Mouse (Mus musculus): ENCODE measurements around the gene Vav3.

DNA sequence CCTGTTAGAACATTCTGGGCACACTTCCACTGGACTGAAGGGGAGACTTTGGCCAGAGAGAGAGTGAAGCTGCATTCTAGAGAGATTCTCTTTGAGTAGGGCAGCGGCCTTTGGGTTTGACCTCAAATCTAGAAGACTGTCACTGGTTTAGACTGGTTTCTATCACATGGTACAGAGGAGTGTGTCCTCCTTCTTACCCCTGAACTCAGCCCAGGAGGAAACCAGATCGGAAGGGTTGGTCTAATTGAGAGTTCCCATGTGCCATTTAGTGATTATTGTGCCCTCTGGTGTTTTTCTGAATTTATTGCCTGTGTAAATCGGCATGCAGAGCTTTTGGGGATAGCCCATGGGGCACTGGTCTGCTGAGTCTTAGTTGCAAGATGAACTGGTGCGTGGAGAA lies 126.8 kb downstream of the Vav3 start:
- no peak for TF ChIP-seq CTCF (IDR thresholded peaks at IDR 0.05; ENCODE audit: control insufficient read depth, insufficient read depth, insufficient read length)
- TF ChIP-seq USF1 (IDR thresholded peaks at IDR 0.05; ENCODE audit: low read depth): no peak

Measured in C2C12 (cell line).